Mouse (Mus musculus): ENCODE results near the gene Sbf2.

DNA sequence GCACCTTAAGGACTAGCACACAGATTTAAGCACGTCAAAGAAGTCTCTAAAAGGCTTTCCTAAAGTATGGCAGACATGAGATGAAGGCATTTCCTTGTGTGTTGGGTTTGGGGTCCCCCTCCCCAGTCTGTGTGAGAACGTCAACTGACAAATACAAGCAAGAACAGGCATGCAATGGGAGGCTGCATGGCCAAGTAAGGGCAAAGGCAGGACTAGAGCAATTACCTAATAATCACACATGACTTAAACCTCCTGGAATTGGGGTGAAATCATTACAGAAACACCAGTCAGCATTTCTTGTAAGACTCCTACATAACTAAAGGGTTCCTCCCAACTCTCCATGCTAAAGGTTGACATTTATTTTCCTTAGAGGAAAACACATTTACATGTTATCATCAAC lies 75.5 kb downstream of the Sbf2 start:
- TF ChIP-seq POLR2A (IDR thresholded peaks at IDR 0.05; ENCODE audit: extremely low read depth, insufficient read depth, low read length) (no peak), CTCF (IDR thresholded peaks at IDR 0.05; ENCODE audit: low read depth, low read length) (no peak)

All from liver, adult 2 months (tissue).